Mouse (Mus musculus) liver, embryonic 12.5 days (tissue): ENCODE data around the gene Csf3. TPM values are rescaled to one million over a fixed set of nuclear protein-coding genes. Genes with fewer than 3 reads are reported as not detected.
"Not testable (repeated sequence)": the region's sequence is repeated elsewhere in the genome, so short reads cannot be mapped to it uniquely, and the experiment has no call there.

Experiments used
- ATAC-seq: fragments of 200-750 bp; cut with Nextera tagmentation; 2 replicates; pipeline ENCODE4 v1.8.0; 2017; ENCODE audit warnings: moderate number of reproducible peaks, mild to moderate bottlenecking, moderate library complexity
- H3K27ac ChIP-seq: fragments of 300-500 bp; sonication (generic); 2 replicates; pipeline ENCODE4 v1.5.1; 2016; ENCODE audit warnings: mild to moderate bottlenecking
- H3K27me3 ChIP-seq: fragments of 300-500 bp; sonication (generic); replicated peaks from 2 replicates; pipeline ENCODE4 v1.6.1; 2016; ENCODE audit warnings: mild to moderate bottlenecking, moderate library complexity
- H3K36me3 ChIP-seq: fragments of 300-500 bp; sonication (generic); 2 replicates; pipeline ENCODE4 v1.6.1; 2016; ENCODE audit warnings: mild to moderate bottlenecking, moderate library complexity
- H3K4me1 ChIP-seq: fragments of 300-500 bp; sonication (generic); 2 replicates; pipeline ENCODE4 v1.6.1; 2016
- H3K4me2 ChIP-seq: fragments of 300-500 bp; sonication (generic); 2 replicates; pipeline ENCODE4 v1.6.1; 2016; ENCODE audit warnings: mild to moderate bottlenecking, moderate library complexity
- H3K4me3 ChIP-seq: fragments of 300-500 bp; sonication (generic); 2 replicates; pipeline ENCODE4 v1.5.1; 2016; ENCODE audit warnings: mild to moderate bottlenecking, moderate library complexity
- H3K9ac ChIP-seq: fragments of 300-500 bp; sonication (generic); 2 replicates; pipeline ENCODE4 v1.6.1; 2016; ENCODE audit warnings: mild to moderate bottlenecking, moderate library complexity
- H3K9me3 ChIP-seq: fragments of 300-500 bp; sonication (generic); replicated peaks from 2 replicates; pipeline ENCODE4 v1.6.1; 2016; ENCODE audit warnings: mild to moderate bottlenecking, moderate library complexity
- WGBS: fragments of 180-500 bp; shearing (Covaris S2); methylation state at CpG from one replicate; pipeline ENCODE4 v1.1.7; 2016; ENCODE audit not compliant: insufficient replicate concordance; 5-methylcytosine and 5-hydroxymethylcytosine counted together
- polyA plus RNA-seq: library from polyadenylated mRNA; unstranded; fragments of >200 nt; fragmentation: Nextera tagmentation; extraction: Ambion mirVana; gene quantifications from 2 replicates; pipeline ENCODE4 v1.2.1, GENCODE M21; 2016

Csf3 gene
- polyA plus RNA-seq, 1 experiment from 2014 or later = not detected

GRCm38 (mm10) chr11:98698849-98699640, 2.0 kb upstream of the Csf3 start:
- Histone ChIP-seq H3K4me2 (no peak overlapping the region), H3K9ac (no peak overlapping the region), H3K9me3 (no peaks in the 10 kb centered on the region), H3K36me3 (peaks cover 30% of the 10 kb centered on the region), H3K4me3 (no peak overlapping the region), H3K4me1 (peaks cover 6% of the 10 kb centered on the region), H3K27ac (no peak overlapping the region), H3K27me3 (peaks cover 15% of the 10 kb centered on the region)
- no peak for ATAC-seq
- WGBS = 78% methylated on average over 16 of the region's 16 CpGs

DNA sequence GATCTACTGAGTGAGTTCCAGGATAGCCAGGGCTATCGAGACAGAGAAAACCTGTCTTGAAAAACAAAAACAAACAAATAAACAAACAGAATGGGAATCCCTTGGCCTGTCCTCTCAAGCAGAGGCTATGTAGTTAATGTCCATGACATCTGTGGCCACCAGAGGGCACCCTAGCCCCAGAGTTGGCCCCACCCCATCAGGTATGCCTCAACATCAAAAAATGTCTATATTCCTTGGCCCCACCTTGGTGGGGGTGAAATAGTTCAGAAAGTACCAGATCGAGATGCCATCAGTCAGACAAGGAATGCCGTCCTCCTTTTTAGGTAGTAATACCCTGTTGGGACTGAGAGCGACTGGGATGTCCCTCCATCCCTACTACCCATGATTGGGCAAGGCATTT, 1.2 kb upstream of the Csf3 start:
- WGBS = 32% methylated on average over 4 of the region's 4 CpGs
- no peaks in the 10 kb centered on the region for H3K9me3 ChIP-seq
- H3K9ac ChIP-seq = no peak overlapping the region

DNA sequence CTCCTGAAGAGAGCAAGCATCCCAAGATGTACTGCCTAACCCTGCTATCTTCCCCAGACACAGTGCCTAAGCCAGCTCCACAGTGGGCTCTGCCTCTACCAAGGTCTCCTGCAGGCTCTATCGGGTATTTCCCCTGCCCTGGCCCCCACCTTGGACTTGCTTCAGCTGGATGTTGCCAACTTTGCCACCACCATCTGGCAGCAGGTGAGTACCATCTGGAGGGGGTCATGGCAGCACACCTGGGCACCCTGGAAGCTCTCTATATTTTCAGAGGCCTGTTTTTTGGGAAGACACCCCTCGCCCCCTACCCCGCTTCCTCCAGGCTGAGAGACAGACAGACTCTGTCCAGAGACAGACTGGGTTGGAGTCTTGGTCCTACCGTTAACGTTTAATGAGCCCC, 1.3 kb downstream of the Csf3 start:
- WGBS = 67% methylated on average over 5 of the region's 5 CpGs
- Histone ChIP-seq H3K9ac (no peak overlapping the region), H3K27me3 (peaks cover 15% of the 10 kb centered on the region), H3K4me2 (no peak overlapping the region), H3K27ac (no peak overlapping the region), H3K4me1 (peaks cover 6% of the 10 kb centered on the region), H3K4me3 (no peak overlapping the region), H3K9me3 (no peaks in the 10 kb centered on the region), H3K36me3 (peaks cover 34% of the 10 kb centered on the region)
- no peak for ATAC-seq

More for the DNA sequence above, 1.2 kb upstream of the Csf3 start:
- Histone ChIP-seq H3K27ac (no peak overlapping the region), H3K4me1 (peaks cover 6% of the 10 kb centered on the region), H3K4me2 (no peak overlapping the region), H3K4me3 (no peak overlapping the region), H3K27me3 (peaks cover 15% of the 10 kb centered on the region), H3K36me3 (peaks cover 30% of the 10 kb centered on the region)
- peak; percentile 63; the same call in 1 of the 2 replicates for ATAC-seq

- Histone ChIP-seq H3K9ac (no peak overlapping the region), H3K27me3 (peaks cover 15% of the 10 kb centered on the region), H3K36me3 (peaks cover 61% of the 10 kb centered on the region), H3K4me2 (no peak overlapping the region), H3K9me3 (no peaks in the 10 kb centered on the region), H3K27ac (no peak overlapping the region), H3K4me3 (no peak overlapping the region), H3K4me1 (peaks cover 27% of the 10 kb centered on the region)
- ATAC-seq = no peak
- WGBS = 88% methylated on average over 10 of the region's 10 CpGs
Measured at GRCm38 (mm10) chr11:98705021-98705420, 4.0 kb downstream of the Csf3 start.

GRCm38 (mm10) chr11:98707401-98708281, 6.6 kb downstream of the Csf3 start:
- H3K27ac ChIP-seq = 0 out of 2 replicates have a peak overlapping the region, but pooled peaks have one; percentile 1
- peaks cover 82% of the 10 kb centered on the region for H3K36me3 ChIP-seq
- H3K27me3 ChIP-seq = no peaks in the 10 kb centered on the region
- H3K4me1 ChIP-seq = peaks cover 41% of the 10 kb centered on the region
- no peaks in the 10 kb centered on the region for H3K9me3 ChIP-seq
- no peak for ATAC-seq
- H3K4me3 ChIP-seq = no peak overlapping the region
- no peak overlapping the region for H3K9ac ChIP-seq
- 82% methylated on average over 22 of the region's 22 CpGs for WGBS
- H3K4me2 ChIP-seq = no peak overlapping the region

DNA sequence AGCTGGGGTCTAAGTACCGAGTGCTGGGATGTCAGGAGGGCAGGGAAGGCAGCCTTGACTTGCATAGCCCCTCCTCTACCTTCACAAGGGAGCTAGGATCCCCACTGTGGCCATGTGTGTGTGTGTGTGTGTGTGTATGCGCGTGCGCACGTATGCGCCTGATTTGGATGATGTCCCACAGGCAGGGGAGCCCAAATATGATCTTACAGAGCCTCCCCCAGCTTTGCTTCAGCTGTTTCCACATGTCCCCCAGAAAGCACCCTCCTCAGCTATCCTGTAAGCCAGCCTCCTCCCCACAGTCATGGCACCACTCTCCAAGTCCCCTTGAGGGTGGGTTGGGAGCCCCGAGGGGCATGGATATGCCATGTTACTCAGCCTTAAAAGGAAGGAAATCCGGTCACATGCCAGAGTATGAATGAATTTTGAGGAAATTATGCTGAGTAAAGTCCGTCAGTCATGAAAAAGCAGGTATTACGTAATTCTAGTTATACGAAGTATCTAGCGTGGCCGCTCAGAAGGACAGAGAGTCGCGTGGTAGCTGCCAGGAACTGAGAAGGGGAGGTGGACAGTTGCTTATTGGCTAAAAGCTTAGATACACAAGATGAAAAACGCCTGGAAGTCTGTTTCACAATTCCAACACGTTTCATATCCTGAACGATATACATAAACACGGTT, 7.4 kb downstream of the Csf3 start:
- Histone ChIP-seq H3K27me3 (no peaks in the 10 kb centered on the region), H3K9me3 (no peaks in the 10 kb centered on the region), H3K4me1 (peaks cover 39% of the 10 kb centered on the region), H3K4me2 (no peak overlapping the region), H3K9ac (no peak overlapping the region), H3K36me3 (peaks cover 90% of the 10 kb centered on the region), H3K4me3 (no peak overlapping the region), H3K27ac (0 out of 2 replicates have a peak overlapping the region, but pooled peaks have one; percentile 33)
- WGBS = 69% methylated on average over 19 of the region's 19 CpGs
- ATAC-seq = no peak

DNA sequence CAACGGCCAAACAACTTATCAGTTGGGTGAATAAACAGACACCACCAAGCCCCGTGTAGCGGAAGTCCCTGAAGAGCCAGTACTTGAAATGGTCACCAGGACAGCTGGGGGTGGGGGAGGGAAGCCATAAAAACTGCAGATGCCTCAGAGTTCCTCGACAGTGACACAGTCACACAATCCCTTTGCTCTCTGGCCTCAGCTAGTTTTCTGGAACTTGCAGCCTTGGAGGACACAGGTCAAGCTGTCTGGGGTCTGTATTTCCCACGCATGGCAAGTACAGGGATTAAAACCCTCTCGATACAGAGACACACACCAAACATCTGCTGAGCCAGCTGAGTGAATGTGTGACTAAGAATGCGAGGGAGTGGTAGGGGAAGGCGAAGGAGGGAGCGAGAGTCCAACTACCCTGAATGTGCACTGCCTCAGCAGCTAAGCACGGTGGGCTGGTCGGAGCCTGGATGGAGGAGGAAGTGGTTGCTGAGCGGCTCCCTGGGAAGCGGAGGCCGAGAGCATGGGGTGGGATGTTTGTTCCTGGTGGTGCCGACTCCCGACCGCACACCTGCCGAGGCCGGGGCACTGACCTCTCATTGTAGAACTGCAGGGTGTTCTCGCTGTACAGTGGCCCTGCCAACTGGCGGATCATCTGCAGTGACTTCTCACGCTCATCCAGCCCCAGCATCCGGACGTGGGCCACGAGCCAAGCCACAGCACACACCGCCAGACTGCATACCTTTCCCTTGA, 8.1 kb downstream of the Csf3 start:
- Histone ChIP-seq H3K4me2 (0 out of 2 replicates have a peak overlapping the region, but pooled peaks have one; percentile 13), H3K9ac (no peak overlapping the region), H3K9me3 (no peaks in the 10 kb centered on the region), H3K36me3 (peaks cover 95% of the 10 kb centered on the region), H3K27me3 (no peaks in the 10 kb centered on the region), H3K4me1 (peaks cover 38% of the 10 kb centered on the region), H3K27ac (peak overlapping the region; percentile 33; the same call in 1 of the 2 replicates), H3K4me3 (no peak overlapping the region)
- no peak for ATAC-seq
- WGBS = 59% methylated on average over 26 of the region's 26 CpGs

GRCm38 (mm10) chr11:98710416-98711045, 9.5 kb downstream of the Csf3 start:
- Histone ChIP-seq H3K4me1 (peaks cover 38% of the 10 kb centered on the region), H3K27me3 (no peaks in the 10 kb centered on the region), H3K9ac (no peak overlapping the region; the same call in 1 of the 2 replicates), H3K27ac (peak overlapping the region; percentile 62), H3K36me3 (peaks cover 95% of the 10 kb centered on the region), H3K4me2 (peak overlapping the region; percentile 8; the same call in 1 of the 2 replicates), H3K4me3 (no peak overlapping the region), H3K9me3 (no peaks in the 10 kb centered on the region)
- 27% methylated on average over 12 of the region's 12 CpGs for WGBS
- peak; percentile 47 for ATAC-seq

DNA sequence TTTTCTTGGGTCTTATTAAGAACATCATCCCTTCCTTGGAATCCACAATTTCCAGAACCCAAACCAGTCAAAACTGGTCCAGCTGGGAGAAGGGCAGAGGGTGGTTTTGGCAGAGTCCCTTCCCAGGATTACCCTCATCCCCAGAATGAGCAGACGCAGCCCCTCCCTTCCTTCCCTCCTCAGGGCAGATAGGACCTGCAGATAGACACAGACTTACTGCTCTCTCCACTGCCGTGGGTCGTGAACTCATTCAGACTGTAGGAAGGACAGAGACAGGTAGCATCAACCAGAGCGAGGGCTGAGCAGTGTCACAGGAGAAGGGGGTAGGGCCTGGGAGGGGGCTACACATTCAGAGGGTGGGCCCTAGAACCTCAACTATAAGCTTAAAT, 10.0 kb downstream of the Csf3 start:
- H3K4me1 ChIP-seq = peaks cover 38% of the 10 kb centered on the region
- H3K27me3 ChIP-seq = no peaks in the 10 kb centered on the region
- no peaks in the 10 kb centered on the region for H3K9me3 ChIP-seq
- WGBS = 35% methylated on average over 4 of the region's 4 CpGs
- no peak for ATAC-seq
- H3K36me3 ChIP-seq = peaks cover 95% of the 10 kb centered on the region
- H3K4me3 ChIP-seq = no peak overlapping the region
- H3K9ac ChIP-seq = no peak overlapping the region
- peak overlapping the region; percentile 62 for H3K27ac ChIP-seq
- H3K4me2 ChIP-seq = peak overlapping the region; percentile 8; the same call in 1 of the 2 replicates

DNA sequence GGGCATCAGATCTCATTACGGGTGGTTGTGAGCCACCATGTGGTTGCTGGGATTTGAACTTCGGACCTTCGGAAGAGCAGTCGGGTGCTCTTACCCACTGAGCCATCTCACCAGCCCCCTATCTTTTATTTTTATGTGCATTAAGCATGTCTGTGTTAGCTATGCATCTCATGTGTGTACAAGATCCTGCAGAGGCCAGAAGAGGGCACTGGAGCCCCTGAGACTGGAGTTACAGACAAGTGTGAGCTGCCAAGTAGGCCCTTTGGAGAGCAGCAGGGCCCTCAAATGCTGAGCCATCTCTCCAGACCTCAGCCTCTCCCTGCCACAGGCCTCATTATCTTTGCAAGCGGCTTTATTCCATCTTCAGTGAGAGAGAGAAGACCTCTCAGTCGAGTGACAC, 10.9 kb downstream of the Csf3 start:
- WGBS = 69% methylated on average over 6 of the region's 6 CpGs
- not testable (repeated sequence) for H3K4me2 ChIP-seq, H3K27me3 ChIP-seq, H3K9me3 ChIP-seq, H3K9ac ChIP-seq, H3K4me3 ChIP-seq, ATAC-seq, H3K27ac ChIP-seq
- Histone ChIP-seq H3K36me3 (peaks cover 95% of the 10 kb centered on the region), H3K4me1 (peaks cover 38% of the 10 kb centered on the region)

DNA sequence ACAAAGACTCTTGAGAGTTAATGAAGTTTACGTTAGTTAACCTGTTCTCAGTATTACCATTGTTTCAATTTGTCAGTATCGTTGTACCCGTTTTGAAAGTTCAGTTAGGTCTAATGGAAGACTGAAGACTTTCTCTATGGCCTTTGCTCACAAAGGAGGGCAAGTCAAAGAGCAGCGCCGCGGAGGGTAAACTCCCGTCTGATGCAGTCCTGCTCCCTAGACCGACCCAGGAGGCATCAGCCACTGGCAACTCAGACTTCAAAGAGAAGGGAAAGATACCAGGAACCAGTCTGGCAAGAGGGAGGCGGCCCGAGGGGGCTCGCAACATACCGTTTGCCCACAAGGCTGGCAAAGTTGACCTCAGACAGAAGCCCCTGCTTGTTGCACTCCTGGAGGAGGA, 12.6 kb downstream of the Csf3 start:
- H3K4me3 ChIP-seq = no peak overlapping the region
- 76% methylated on average over 12 of the region's 12 CpGs for WGBS
- peaks cover 93% of the 10 kb centered on the region for H3K36me3 ChIP-seq

More for the DNA sequence above, 12.6 kb downstream of the Csf3 start:
- Histone ChIP-seq H3K4me1 (peaks cover 40% of the 10 kb centered on the region), H3K9ac (no peak overlapping the region), H3K4me2 (no peak overlapping the region), H3K27me3 (no peaks in the 10 kb centered on the region), H3K27ac (no peak overlapping the region), H3K9me3 (no peaks in the 10 kb centered on the region)
- ATAC-seq = no peak
